Mouse (Mus musculus) hindbrain, postnatal 0 days (tissue): ENCODE data around the gene Pwp1. TPM values are rescaled to one million over a fixed set of nuclear protein-coding genes. Genes with fewer than 3 reads are reported as not detected.
A peak's percentile ranks its signal among the peaks of the same experiment; 100 is the strongest.

Source experiments
- ATAC-seq: fragments of 200-750 bp; cut with Nextera tagmentation; 2 replicates; pipeline ENCODE4 v1.8.0; 2017; ENCODE audit warnings: mild to moderate bottlenecking, moderate TSS enrichment, moderate library complexity
- DNase-seq: peaks from one replicate; pipeline ENCODE4 v3.0.0-alpha.2; 2015; ENCODE audit warnings: low spot score
- H3K27ac ChIP-seq: fragments of 300-500 bp; sonication (generic); 2 replicates; pipeline ENCODE4 v1.5.1; 2014; ENCODE audit warnings: mild to moderate bottlenecking
- H3K27me3 ChIP-seq: fragments of 300-500 bp; sonication (generic); 2 replicates; pipeline ENCODE4 v1.6.1; 2014; ENCODE audit warnings: low read length, mixed read lengths; ENCODE audit not compliant: insufficient read depth
- H3K36me3 ChIP-seq: fragments of 300-500 bp; sonication (generic); 2 replicates; pipeline ENCODE4 v1.6.1; 2014; ENCODE audit warnings: low read length, mixed read lengths; ENCODE audit not compliant: insufficient read depth
- H3K4me1 ChIP-seq: fragments of 300-500 bp; sonication (generic); 2 replicates; pipeline ENCODE4 v1.6.1; 2014; ENCODE audit warnings: antibody characterized with exemption, low read length, mixed read lengths; ENCODE audit not compliant: insufficient read depth
- H3K4me2 ChIP-seq: fragments of 300-500 bp; sonication (generic); 2 replicates; pipeline ENCODE4 v1.6.1; 2014; ENCODE audit warnings: low read depth, mild to moderate bottlenecking, low read length, moderate library complexity, mixed read lengths
- H3K4me3 ChIP-seq: fragments of 300-500 bp; sonication (generic); 2 replicates; pipeline ENCODE4 v1.5.1; 2014; ENCODE audit warnings: low read length
- H3K9ac ChIP-seq: fragments of 300-500 bp; sonication (generic); replicated peaks from 2 replicates; pipeline ENCODE4 v1.6.1; 2014; ENCODE audit warnings: mild to moderate bottlenecking, low read length, moderate library complexity, mixed read lengths
- H3K9me3 ChIP-seq: fragments of 300-500 bp; sonication (generic); 2 replicates; pipeline ENCODE4 v1.6.1; 2016; ENCODE audit warnings: low read length, mixed read lengths
- CTCF ChIP-seq: IDR thresholded peaks from 2 replicates; pipeline ENCODE4 v1.5.1; 2016; ENCODE audit warnings: antibody characterized with exemption, control low read depth, low read depth
- WGBS: fragments of 180-500 bp; shearing (Covaris S2); extraction: QIAGEN DNeasy Blood & Tissue Kit; methylation state at CpG from one replicate; pipeline ENCODE4 v1.1.7; 2014; 5-methylcytosine and 5-hydroxymethylcytosine counted together
- polyA plus RNA-seq: library from polyadenylated mRNA; unstranded; fragments of >200 nt; fragmentation: Nextera tagmentation; extraction: Ambion mirVana; gene quantifications from 2 replicates; pipeline ENCODE4 v1.2.1, GENCODE M21; 2015
- total RNA-seq: library from RNA; depleted of rRNA; stranded (reverse); fragments of >200 nt; gene quantifications from 2 replicates; pipeline ENCODE4 v1.2.3, GENCODE M21; 2014; rRNA removed

Pwp1 gene
- total and polyA plus RNA-seq, 2 experiments from 2014 or later = 36.3 to 50.6 TPM

- Histone ChIP-seq H3K36me3 (no peaks in the 10 kb centered on the region), H3K4me3 (peak overlapping the region; percentile 55), H3K9me3 (no peaks in the 10 kb centered on the region), H3K9ac (peak overlapping the region; percentile 58), H3K27ac (0 out of 2 replicates have a peak overlapping the region, but pooled peaks have one; percentile 32), H3K27me3 (no peaks in the 10 kb centered on the region), H3K4me1 (peaks cover 8% of the 10 kb centered on the region), H3K4me2 (peak overlapping the region; percentile 72)
- peak; percentile 64 for TF ChIP-seq CTCF
- DNase-seq = peak; percentile 92
- peak; percentile 92 for ATAC-seq
- WGBS = under 1% methylated on average over 63 of the region's 63 CpGs
Measured at GRCm38 (mm10) chr10:85928499-85929207, 99.4 kb downstream of the Pwp1 start.

DNA sequence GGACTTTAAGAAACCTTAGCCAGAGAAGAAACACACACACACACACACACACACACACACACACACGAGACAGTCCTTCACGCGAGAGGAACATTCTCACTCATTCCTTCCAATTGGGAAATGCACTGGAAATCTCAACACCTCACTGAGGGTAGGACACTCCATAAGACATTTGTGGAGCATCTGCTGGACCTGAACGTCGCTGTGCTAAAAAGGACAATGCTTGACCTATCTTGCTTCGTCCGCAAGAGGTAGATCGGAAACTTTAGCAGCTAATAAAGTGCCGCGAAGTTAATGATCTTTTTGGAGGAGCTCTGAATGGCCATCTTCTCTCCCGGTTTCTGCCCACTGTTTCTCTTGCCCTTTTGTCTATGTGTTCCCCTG, 99.9 kb downstream of the Pwp1 start:
- peak; percentile 7 for DNase-seq
- peaks cover 8% of the 10 kb centered on the region for H3K4me1 ChIP-seq
- H3K36me3 ChIP-seq = no peaks in the 10 kb centered on the region
- H3K4me2 ChIP-seq = peak overlapping the region; percentile 72
- 31% methylated on average over 11 of the region's 11 CpGs for WGBS
- no peaks in the 10 kb centered on the region for H3K27me3 ChIP-seq
- H3K27ac ChIP-seq = no peak overlapping the region
- H3K4me3 ChIP-seq = peak overlapping the region; percentile 55
- peak overlapping the region; percentile 58 for H3K9ac ChIP-seq
- no peak for TF ChIP-seq CTCF
- no peak for ATAC-seq
- no peaks in the 10 kb centered on the region for H3K9me3 ChIP-seq

DNA sequence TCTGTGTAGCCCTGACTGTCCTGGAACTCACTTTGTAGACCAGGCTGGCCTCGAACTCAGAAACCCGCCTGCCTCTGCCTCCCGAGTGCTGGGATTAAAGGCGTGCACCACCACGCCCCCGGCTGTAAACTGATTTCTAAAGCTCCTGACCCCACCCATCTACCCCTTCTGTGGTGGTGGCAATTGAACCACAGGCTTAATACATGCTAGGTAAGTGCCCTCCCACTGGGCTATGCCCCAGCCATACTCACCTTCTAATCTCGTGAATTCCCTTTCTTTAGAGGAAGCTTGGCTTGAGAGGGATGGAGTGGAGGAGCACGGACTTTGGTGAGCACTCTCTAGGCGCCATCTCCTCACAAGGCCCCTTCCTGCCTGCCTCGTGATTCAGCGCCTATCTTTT, 100.7 kb downstream of the Pwp1 start:
- Histone ChIP-seq H3K27me3 (no peaks in the 10 kb centered on the region), H3K4me3 (no peak overlapping the region), H3K9ac (no peak overlapping the region), H3K4me2 (no peak overlapping the region), H3K9me3 (no peaks in the 10 kb centered on the region), H3K36me3 (no peaks in the 10 kb centered on the region), H3K27ac (no peak overlapping the region), H3K4me1 (peaks cover 8% of the 10 kb centered on the region)
- DNase-seq (no peak), ATAC-seq (no peak)
- WGBS = 95% methylated on average over 11 of the region's 11 CpGs
- no peak for TF ChIP-seq CTCF

- TF ChIP-seq CTCF = no peak
- WGBS = 96% methylated on average over 6 of the region's 6 CpGs
- ATAC-seq = no peak
- Histone ChIP-seq H3K4me2 (no peak overlapping the region), H3K4me1 (no peaks in the 10 kb centered on the region), H3K27me3 (no peaks in the 10 kb centered on the region), H3K9ac (no peak overlapping the region), H3K4me3 (no peak overlapping the region), H3K36me3 (peaks cover 50% of the 10 kb centered on the region), H3K9me3 (no peaks in the 10 kb centered on the region), H3K27ac (no peak overlapping the region)
- DNase-seq = no peak
Measured at GRCm38 (mm10) chr10:85936280-85936965, 107.1 kb downstream of the Pwp1 start.

Other genes with a start within 250 kb of the Pwp1 start
- gene Prdm4, start 87.6 kb downstream of the Pwp1 start, total RNA-seq = 52.8 and 56.8 TPM in 2 replicates
- gene Prdm4, start 87.6 kb downstream of the Pwp1 start, polyA plus RNA-seq = 11.7 and 11.8 TPM in 2 replicates
- gene Ascl4, start 98.2 kb downstream of the Pwp1 start, total RNA-seq = 0.14 and 0.42 TPM in 2 replicates
- gene Ascl4, start 98.2 kb downstream of the Pwp1 start, polyA plus RNA-seq = 0.25 and 0.34 TPM in 2 replicates
- 90.8 and 91.8 TPM in 2 replicates for gene Rtcb, start 128.3 kb downstream of the Pwp1 start, total RNA-seq
- gene Rtcb, start 128.3 kb downstream of the Pwp1 start, polyA plus RNA-seq = 159 and 164 TPM in 2 replicates
- 0.11 TPM in 1 of 2 replicates, not detected in the other for gene Bpifc, start 182.4 kb downstream of the Pwp1 start, total RNA-seq
- 0.11 and 0.20 TPM in 2 replicates for gene Bpifc, start 182.4 kb downstream of the Pwp1 start, polyA plus RNA-seq
- 14.6 and 17.7 TPM in 2 replicates for gene Fbxo7, start 192.5 kb downstream of the Pwp1 start, total RNA-seq
- gene Fbxo7, start 192.5 kb downstream of the Pwp1 start, polyA plus RNA-seq = 30.9 and 35.6 TPM in 2 replicates